Mouse (Mus musculus) forebrain, embryonic 11.5 days (tissue): ENCODE measurements at regions not wholly inside any gene's neighbourhood (a gene's known extent, or its start where the extent isn't known, plus 50 kb on each side); places are given as distances from the start of the nearest gene placed in this dataset.
A peak's percentile ranks its signal among the peaks of the same experiment; 100 is the strongest.

ENCODE experiments used
- ATAC-seq: fragments of 200-750 bp; cut with Nextera tagmentation; replicated peaks from 2 replicates; pipeline ENCODE4 v1.8.0; 2017; ENCODE audit warnings: moderate TSS enrichment; ENCODE audit not compliant: low FRiP score
- DNase-seq: peaks from one replicate; pipeline ENCODE4 v3.0.0-alpha.2; 2017; ENCODE audit warnings: low spot score
- H3K27ac ChIP-seq: fragments of 300-500 bp; sonication (generic); 2 replicates; pipeline ENCODE4 v1.5.1; 2014; ENCODE audit warnings: low read depth, low read length
- H3K27me3 ChIP-seq: fragments of 300-500 bp; sonication (generic); 2 replicates; pipeline ENCODE4 v1.6.1; 2014; ENCODE audit warnings: mild to moderate bottlenecking, low read length, mixed read lengths; ENCODE audit not compliant: control insufficient read depth, insufficient read depth
- H3K36me3 ChIP-seq: fragments of 300-500 bp; sonication (generic); 2 replicates; pipeline ENCODE4 v1.6.1; 2014; ENCODE audit warnings: mild to moderate bottlenecking, low read length, moderate library complexity, mixed read lengths; ENCODE audit not compliant: control insufficient read depth, insufficient read depth
- H3K4me1 ChIP-seq: fragments of 300-500 bp; sonication (generic); replicated peaks from 2 replicates; pipeline ENCODE4 v1.6.1; 2014; ENCODE audit warnings: low read length, mixed read lengths; ENCODE audit not compliant: control insufficient read depth, insufficient read depth
- H3K4me2 ChIP-seq: fragments of 300-500 bp; sonication (generic); 2 replicates; pipeline ENCODE4 v1.6.1; 2014; ENCODE audit warnings: low read depth, mild to moderate bottlenecking, low read length, moderate library complexity, mixed read lengths; ENCODE audit not compliant: severe bottlenecking
- H3K4me3 ChIP-seq: fragments of 300-500 bp; sonication (generic); 2 replicates; pipeline ENCODE4 v1.5.1; 2014; ENCODE audit warnings: low read depth, low read length
- H3K9ac ChIP-seq: fragments of 300-500 bp; sonication (generic); 2 replicates; pipeline ENCODE4 v1.6.1; 2014; ENCODE audit warnings: low read length
- H3K9me3 ChIP-seq: fragments of 300-500 bp; sonication (generic); 2 replicates; pipeline ENCODE4 v1.6.1; 2016; ENCODE audit warnings: low read length, mixed read lengths; ENCODE audit not compliant: control insufficient read depth
- WGBS: fragments of 180-500 bp; shearing (Covaris S2); extraction: QIAGEN DNeasy Blood & Tissue Kit; methylation state at CpG from one replicate; pipeline ENCODE4 v1.1.7; 2014; 5-methylcytosine and 5-hydroxymethylcytosine counted together

DNA sequence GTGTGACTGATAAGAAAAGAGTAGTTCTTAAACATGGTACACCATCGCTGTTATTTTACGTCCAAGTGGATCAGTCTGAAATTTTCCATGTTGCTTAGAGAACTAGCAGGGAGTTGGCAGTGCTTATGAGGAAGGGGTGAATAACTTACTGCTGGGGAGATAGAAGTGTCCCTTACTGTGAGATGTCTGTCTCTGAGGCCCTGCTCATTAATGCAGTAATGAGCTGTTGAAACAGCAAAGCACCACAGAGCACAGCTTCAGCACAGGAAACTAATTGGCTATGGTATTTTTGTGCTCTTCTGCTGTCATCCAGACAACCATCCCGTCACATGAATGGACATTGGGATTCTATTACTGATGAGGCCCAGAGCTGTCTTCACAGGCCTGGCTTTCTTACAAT lies 988.0 kb downstream of the Serpinb8 start:
- WGBS, result 76% methylated on average over 3 of the region's 3 CpGs

DNA sequence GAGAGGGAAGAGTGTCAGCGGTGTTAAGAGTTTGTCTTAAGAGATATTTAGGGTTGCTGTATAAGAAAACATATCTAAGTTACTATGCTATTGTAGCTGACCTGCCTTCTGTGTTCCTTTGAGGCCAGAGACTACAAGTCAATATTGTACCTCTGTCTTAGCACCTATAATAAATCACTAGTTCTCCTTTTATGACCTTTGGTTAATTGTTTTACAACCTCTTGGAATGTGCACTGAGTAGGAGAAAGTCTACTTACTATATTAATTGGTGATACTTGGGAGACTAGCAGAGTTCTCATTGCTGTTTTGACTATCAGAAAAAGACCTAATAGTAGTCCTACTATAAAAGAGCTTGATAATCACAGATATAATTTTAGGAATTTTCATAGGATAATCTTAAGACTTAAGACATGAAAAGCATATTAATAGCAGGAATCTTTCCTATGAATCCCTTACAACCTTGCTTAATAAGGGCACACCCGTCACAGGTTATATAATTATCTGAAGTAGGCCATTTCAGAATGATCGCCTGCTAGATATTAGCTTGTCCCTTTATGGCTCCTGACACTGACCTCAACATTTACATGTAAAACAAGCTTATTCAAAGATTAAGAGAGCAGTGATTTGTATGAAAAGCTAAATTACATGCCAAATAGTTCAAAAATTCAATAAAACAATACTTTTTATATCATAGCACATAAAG lies 1003.1 kb downstream of the Serpinb8 start:
- Histone ChIP-seq H3K9me3 (no peaks in the 10 kb centered on the region), H3K4me3 (no peak overlapping the region), H3K4me1 (no peaks in the 10 kb centered on the region), H3K9ac (no peak overlapping the region), H3K27me3 (no peaks in the 10 kb centered on the region), H3K4me2 (no peak overlapping the region), H3K27ac (no peak overlapping the region), H3K36me3 (no peaks in the 10 kb centered on the region)
- DNase-seq, result no peak
- no peak for ATAC-seq
- WGBS, result 88% methylated on average over 3 of the region's 3 CpGs

More for the DNA sequence above, 988.0 kb downstream of the Serpinb8 start:
- H3K27me3 ChIP-seq, result no peaks in the 10 kb centered on the region
- no peak overlapping the region for H3K4me2 ChIP-seq
- no peak overlapping the region for H3K4me3 ChIP-seq
- DNase-seq, result no peak
- H3K27ac ChIP-seq, result no peak overlapping the region
- H3K36me3 ChIP-seq, result no peaks in the 10 kb centered on the region
- ATAC-seq, result peak; percentile 89
- no peaks in the 10 kb centered on the region for H3K9me3 ChIP-seq
- H3K9ac ChIP-seq, result no peak overlapping the region
- no peaks in the 10 kb centered on the region for H3K4me1 ChIP-seq

DNA sequence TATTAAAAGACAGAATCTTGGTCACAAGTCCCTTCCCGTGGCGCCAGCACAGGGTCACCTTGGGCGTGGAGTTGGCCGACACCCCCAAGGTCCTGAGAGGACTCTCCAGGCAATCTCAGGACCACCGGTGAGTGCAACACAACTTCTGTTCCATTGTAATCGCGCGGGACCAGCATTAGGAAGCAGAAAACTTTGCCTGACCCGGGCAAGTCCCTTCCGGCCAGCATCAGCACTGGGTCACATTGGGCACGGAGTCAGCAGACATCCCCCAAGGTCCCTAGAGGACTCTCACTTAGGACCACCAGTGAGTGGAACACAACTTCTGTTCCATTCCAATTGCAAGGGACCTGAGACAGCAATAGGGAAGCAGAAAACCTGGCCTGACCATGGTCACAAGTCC lies 1007.3 kb downstream of the Serpinb8 start:
- Histone ChIP-seq H3K9ac (no peak overlapping the region), H3K36me3 (no peaks in the 10 kb centered on the region), H3K27ac (no peak overlapping the region), H3K4me1 (no peaks in the 10 kb centered on the region), H3K4me3 (no peak overlapping the region), H3K27me3 (no peaks in the 10 kb centered on the region), H3K9me3 (no peaks in the 10 kb centered on the region), H3K4me2 (no peak overlapping the region)
- WGBS, result 90% methylated on average over 11 of the region's 11 CpGs
- no peak for ATAC-seq
- no peak for DNase-seq
